Mouse (Mus musculus) yolk sac, embryonic 10.5 days (tissue): ENCODE measurements around the gene Ssxb10.
"Not testable (repeated sequence)": the region's sequence is repeated elsewhere in the genome, so short reads cannot be mapped to it uniquely, and the experiment has no call there.

ENCODE experiments used
- DNase-seq: peaks from one replicate; pipeline ENCODE4 v3.0.0-alpha.2; 2017; ENCODE audit warnings: low spot score

The Ssxb10 gene

DNA sequence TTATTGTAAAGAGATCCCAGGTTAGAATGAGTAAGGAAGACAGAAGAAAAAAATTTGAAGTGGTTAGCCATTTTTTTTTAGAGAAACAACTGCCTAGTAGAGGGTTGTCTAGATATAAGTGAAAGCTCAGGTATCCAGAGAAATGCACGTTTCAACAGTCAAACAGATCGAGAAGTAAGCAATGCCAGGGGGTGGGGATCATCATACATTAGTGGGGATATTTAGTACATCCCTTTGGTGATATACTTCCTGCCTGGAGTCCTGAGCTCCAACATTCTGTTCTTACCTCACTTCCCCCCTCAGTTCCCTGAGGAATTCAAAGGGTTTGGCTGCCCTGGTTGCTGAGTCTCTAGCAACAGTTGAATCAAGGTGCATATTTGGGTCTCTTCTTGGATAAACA lies at the start of gene Ssxb10:
TSS of gene Ssxb10 (plus strand) at position 301 of the 400 bp plus-strand sequence.
- no peak for DNase-seq

DNA sequence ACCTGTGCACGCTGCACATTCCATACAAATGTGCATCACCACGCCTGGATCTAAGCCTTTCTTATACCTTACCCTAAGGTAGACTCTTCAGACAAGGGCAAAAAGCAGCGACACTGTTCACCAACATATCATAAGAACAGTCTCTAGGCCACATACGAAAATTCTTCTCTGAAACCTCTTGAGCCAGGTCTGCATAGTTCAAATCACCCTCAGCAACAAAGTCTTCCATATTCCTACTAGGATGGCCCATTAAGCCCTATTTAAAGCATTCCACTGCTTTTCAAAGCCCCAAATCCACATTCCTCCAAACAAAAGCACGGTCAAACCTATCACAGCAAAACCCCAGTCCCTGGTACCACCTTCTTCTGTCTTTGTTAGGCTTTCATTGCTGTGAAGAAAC lies 38.6 kb upstream of the Ssxb10 start:
- DNase-seq, result no peak

DNA sequence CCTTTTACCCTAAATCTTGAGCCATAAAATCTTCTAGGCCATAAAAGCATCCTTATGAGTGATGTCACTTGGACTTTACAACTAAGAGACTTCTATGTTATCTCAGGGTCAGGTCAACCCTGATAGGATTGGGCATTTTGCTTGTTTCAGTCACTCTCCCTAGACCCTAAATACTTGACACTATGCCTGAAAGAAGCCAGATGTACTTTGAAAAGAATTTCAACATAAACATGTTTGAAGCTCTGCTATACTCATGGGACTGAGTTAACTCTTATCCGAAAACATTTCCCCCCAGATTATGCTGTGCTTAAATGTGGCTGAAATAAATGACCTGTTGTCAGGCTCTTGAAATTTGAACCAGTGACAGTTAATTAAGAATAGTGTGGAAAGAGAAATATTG lies 17.9 kb upstream of the Ssxb10 start:
- peak; percentile 1 for DNase-seq

DNA sequence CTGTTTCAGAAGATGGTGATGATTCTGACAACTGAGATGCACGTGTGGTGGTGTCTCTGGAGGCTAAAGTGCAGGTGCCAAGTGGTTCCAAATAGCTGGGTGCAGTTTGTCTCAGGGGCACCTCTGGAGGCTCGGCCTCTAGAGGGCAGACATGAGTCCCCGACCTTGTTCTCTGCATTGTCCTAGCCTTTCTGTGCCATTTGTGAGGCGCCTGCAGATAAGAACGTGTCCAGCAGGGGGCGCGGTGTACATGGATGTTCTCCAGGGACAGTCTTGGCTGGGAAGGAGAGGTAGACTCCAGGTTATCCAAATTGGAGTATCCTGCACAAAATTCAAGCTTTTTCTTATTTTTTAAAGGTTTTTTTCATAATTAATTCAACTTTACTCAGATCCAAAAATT lies 12.3 kb upstream of the Ssxb10 start:
- DNase-seq, result peak; percentile 4

DNA sequence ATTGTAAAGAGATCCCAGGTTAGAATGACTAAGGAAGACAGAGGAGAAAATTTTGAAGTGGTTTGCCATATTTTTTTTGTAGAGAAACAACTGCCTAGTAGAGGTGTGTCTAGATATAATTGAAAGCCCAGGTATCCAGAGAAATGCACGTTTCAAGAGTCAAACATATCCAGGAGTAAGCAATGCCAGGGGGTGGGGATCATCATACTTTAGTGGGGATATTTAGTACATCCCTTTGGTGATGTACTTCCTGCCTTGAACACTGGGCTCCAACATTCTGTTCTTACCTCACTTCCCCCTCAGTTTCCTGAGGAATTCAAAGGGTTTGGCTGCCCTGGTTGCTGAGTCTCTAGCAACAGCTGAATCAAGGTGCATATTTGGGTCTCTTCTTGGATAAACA lies 39.5 kb downstream of the Ssxb10 start, which contains the start of gene Ssxb9:
TSS of gene Ssxb9 (plus strand) at position 301 of the 400 bp plus-strand sequence.
- DNase-seq, result not testable (repeated sequence)
